Mouse (Mus musculus): ENCODE results near the gene Vopp1. TPM values are rescaled to one million over a fixed set of nuclear protein-coding genes. Genes with fewer than 3 reads are reported as not detected.

Vopp1 gene
- polyA plus RNA-seq, 1 experiment from 2014 or later: 176 TPM

GRCm38 (mm10) chr6:57770467-57771190 lies 54.3 kb downstream of the Vopp1 start:
- 93% methylated on average over 1 of the region's 1 CpGs for WGBS
- H3K27ac ChIP-seq (replicated peaks): no peak overlapping the region

GRCm38 (mm10) chr6:57768948-57769525 lies 55.9 kb downstream of the Vopp1 start:
- no peaks in the 10 kb centered on the region; the same call in none of the 2 replicates for H3K4me1 ChIP-seq (replicated peaks)
- 92% methylated on average over 7 of the region's 7 CpGs for WGBS
- no peak overlapping the region for H3K27ac ChIP-seq (replicated peaks)

More at GRCm38 (mm10) chr6:57770467-57771190, 54.3 kb downstream of the Vopp1 start:
- Histone ChIP-seq H3K27me3 (no peaks in the 10 kb centered on the region), H3K4me1 (replicated peaks) (no peaks in the 10 kb centered on the region; the same call in 1 of the 2 replicates), H3K9me3 (no peaks in the 10 kb centered on the region), H3K4me3 (no peak overlapping the region), H3K36me3 (peaks cover 49% of the 10 kb centered on the region), H3K4me2 (no peak overlapping the region), H3K9ac (no peak overlapping the region)
- no peak for ATAC-seq (ENCODE audit: low read depth)

DNA sequence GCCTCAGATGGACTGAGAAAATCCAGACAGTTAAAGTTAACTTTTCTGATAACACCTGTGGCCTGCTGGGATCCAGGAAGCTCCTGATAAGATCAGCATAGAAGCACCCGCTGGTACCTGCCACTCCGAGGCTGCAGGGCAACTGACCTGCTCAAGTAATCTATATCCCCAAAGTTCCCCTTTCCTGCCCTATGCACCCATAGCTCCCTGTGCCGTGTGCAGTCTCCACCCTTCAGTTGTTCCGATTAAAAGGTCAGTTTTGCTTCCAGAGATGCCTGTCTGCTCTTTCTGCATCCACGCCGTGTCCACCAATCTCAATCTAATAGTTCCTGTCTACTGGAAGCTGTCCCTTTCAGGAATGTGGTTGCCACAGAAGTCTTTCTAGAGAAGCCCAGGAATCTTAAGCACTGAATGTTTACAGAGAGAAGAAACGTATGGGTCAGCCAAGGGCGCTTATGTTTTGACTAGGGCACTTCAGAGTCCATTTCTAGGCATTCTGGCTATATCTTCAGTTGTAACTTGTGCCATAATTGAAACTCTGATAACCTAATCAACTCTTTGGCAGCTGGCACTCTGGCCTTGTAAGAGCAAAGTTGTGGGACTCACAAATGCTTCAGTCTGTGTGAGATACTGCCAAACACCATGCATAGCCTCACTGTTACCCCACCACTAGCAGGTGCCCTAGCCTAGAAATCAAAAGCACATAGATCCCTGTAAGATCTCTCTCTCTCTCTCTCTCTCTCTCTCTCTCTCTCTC lies 57.7 kb downstream of the Vopp1 start:
- Histone ChIP-seq H3K9ac (no peak overlapping the region), H3K27ac (replicated peaks) (no peak overlapping the region), H3K27me3 (no peaks in the 10 kb centered on the region), H3K4me3 (no peak overlapping the region), H3K36me3 (peaks cover 26% of the 10 kb centered on the region), H3K4me2 (no peak overlapping the region), H3K4me1 (replicated peaks) (no peaks in the 10 kb centered on the region; the same call in none of the 2 replicates), H3K9me3 (no peaks in the 10 kb centered on the region)
- 90% methylated on average over 8 of the region's 8 CpGs for WGBS
- ATAC-seq (ENCODE audit: low read depth): no peak

More at GRCm38 (mm10) chr6:57768948-57769525, 55.9 kb downstream of the Vopp1 start:
- Histone ChIP-seq H3K4me3 (no peak overlapping the region), H3K9ac (no peak overlapping the region), H3K4me2 (no peak overlapping the region), H3K27me3 (no peaks in the 10 kb centered on the region), H3K36me3 (peaks cover 41% of the 10 kb centered on the region), H3K9me3 (no peaks in the 10 kb centered on the region)
- no peak for ATAC-seq (ENCODE audit: low read depth)

DNA sequence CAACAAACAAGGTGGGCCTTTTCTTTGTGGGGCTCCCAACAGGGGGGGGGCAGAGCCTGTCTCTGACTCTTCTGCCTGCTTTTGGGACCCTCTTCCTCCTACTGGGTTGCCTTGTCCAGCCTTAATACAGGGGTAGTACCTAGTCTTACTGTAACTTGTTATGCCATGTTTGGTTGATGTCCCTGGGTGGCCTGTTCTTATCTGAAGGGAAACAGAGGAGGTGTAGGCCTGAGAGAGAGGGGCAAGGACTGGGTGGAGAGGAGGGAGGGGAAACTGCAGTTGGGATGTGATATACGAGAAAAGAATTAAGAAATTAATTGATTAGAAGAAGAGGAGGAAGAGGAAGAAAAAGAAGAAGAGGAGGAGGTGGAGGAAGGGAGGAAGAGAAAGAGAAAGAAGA lies 58.7 kb downstream of the Vopp1 start:
- H3K27ac ChIP-seq (replicated peaks): no peak overlapping the region
- no peak overlapping the region for H3K4me2 ChIP-seq
- H3K4me1 ChIP-seq (replicated peaks): no peaks in the 10 kb centered on the region; the same call in none of the 2 replicates
- no peak overlapping the region for H3K4me3 ChIP-seq
- H3K36me3 ChIP-seq: peaks cover 33% of the 10 kb centered on the region
- no peak overlapping the region for H3K9ac ChIP-seq
- H3K27me3 ChIP-seq: no peaks in the 10 kb centered on the region
- ATAC-seq (ENCODE audit: low read depth): no peak
- H3K9me3 ChIP-seq: no peaks in the 10 kb centered on the region
- WGBS: 88% methylated on average over 1 of the region's 1 CpGs

DNA sequence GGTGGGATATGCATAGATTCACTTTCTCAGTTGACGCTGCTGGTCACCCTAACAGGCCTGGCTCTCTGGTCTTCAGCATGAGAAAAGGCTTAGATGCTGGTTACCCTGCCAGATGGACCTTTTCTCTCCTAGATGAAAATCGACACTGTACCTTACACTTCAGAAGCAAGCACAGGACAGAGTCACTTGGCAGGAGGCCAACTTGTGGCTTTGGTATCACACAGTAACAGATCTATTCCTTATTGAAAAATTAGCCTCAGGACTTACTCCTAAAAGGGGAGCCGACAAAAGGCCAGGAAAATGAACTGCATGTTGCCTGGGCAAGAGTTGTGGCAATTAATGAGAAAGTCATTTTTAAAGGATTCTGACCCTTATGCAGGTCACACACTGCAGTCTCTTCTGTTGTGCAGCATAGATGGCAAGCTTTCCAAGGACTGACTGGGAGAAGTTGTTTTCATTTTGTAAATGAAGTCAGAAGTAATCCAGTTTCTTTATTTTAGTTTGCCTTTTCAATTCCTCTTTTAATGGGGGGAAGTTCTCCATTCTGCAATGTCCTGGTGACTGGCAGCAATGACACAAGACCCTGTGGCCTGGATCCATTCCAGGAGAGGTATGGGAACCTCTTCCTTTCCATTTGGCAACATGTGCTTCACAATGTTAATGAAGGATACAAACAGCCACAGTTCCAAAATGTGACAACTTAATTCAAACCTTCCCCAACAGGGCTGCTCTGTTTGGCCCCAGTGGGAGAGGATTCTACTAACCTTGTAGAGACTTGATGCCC lies 59.7 kb downstream of the Vopp1 start:
- 76% methylated on average over 3 of the region's 3 CpGs for WGBS
- H3K9ac ChIP-seq: no peak overlapping the region
- ATAC-seq (ENCODE audit: low read depth): no peak
- H3K27me3 ChIP-seq: no peaks in the 10 kb centered on the region
- no peaks in the 10 kb centered on the region; the same call in none of the 2 replicates for H3K4me1 ChIP-seq (replicated peaks)
- no peak overlapping the region for H3K4me3 ChIP-seq
- no peaks in the 10 kb centered on the region for H3K9me3 ChIP-seq
- no peak overlapping the region for H3K27ac ChIP-seq (replicated peaks)
- H3K4me2 ChIP-seq: no peak overlapping the region
- peaks cover 37% of the 10 kb centered on the region for H3K36me3 ChIP-seq

DNA sequence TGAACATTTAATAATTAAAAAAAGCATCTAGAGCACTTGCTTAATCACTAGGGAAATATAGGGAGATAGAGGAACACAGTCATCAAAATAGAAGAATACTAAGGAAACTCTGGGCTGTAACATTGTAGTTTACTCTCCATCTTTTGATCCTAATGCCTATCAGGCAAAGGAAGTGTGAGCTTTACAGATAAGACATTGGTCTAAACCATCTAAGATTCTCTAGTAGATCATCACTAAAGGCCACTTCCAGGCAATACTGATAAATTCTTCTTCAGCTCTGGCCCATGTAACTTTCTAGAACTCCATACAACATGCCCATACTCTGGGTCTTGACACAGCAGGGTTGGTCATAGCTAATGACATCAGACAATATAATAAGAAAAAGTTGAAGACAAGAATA lies 61.9 kb downstream of the Vopp1 start:
- no peak overlapping the region for H3K4me2 ChIP-seq
- H3K9me3 ChIP-seq: no peaks in the 10 kb centered on the region
- no peaks in the 10 kb centered on the region; the same call in none of the 2 replicates for H3K4me1 ChIP-seq (replicated peaks)
- no peak overlapping the region for H3K4me3 ChIP-seq
- peaks cover 30% of the 10 kb centered on the region for H3K36me3 ChIP-seq
- no peaks in the 10 kb centered on the region for H3K27me3 ChIP-seq
- H3K9ac ChIP-seq: no peak overlapping the region
- no peak overlapping the region for H3K27ac ChIP-seq (replicated peaks)
- ATAC-seq (ENCODE audit: low read depth): no peak

DNA sequence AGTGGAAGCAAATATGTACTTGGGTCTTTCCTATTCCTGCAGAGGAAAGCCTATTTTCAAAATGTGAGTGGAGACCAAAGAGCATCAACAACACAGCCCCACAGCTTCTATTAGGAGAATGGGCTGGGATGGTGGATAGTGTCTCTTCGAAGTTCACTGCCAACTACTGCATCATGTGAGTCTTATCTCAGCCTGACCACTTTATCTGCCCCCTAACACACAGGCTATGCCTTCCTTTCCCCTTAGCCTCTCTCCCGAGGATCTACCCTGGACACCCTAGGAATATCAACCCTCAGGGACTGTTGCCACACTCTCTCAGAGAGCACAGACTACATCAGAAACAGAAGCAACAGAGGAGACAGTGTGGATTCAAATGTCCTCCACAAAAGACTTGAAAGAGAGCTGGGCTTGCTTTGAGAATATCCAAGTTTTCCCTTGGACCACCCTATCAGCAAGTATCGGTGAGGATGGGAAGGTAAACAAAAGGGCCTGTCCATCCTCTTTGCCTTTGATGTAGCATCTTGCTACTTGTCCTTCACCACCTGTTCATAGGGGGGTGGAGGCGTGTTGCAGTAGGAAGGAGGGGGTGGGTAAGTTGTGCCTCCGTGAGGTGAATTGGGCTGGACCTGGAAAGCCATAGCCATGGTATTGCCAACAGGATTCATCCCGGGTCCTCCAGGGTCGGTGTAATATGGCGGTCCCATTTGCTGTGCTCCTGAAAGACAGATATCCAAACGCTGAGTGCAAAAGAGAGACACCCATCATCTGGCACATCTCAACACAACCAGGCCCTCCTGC lies 70.8 kb downstream of the Vopp1 start:
- no peaks in the 10 kb centered on the region for H3K4me1 ChIP-seq (replicated peaks)
- H3K27me3 ChIP-seq: no peaks in the 10 kb centered on the region
- peaks cover 42% of the 10 kb centered on the region for H3K36me3 ChIP-seq
- no peaks in the 10 kb centered on the region for H3K9me3 ChIP-seq
- no peak overlapping the region for H3K9ac ChIP-seq
- no peak overlapping the region for H3K4me3 ChIP-seq
- 94% methylated on average over 9 of the region's 9 CpGs for WGBS
- H3K27ac ChIP-seq (replicated peaks): no peak overlapping the region
- H3K4me2 ChIP-seq: no peak overlapping the region
- no peak for ATAC-seq (ENCODE audit: low read depth)

GRCm38 (mm10) chr6:57745748-57746129 lies 79.2 kb downstream of the Vopp1 start:
- ATAC-seq (ENCODE audit: low read depth): no peak
- WGBS: 95% methylated on average over 2 of the region's 2 CpGs
- Histone ChIP-seq H3K4me2 (no peak overlapping the region), H3K27ac (replicated peaks) (no peak overlapping the region), H3K9ac (no peak overlapping the region), H3K27me3 (no peaks in the 10 kb centered on the region), H3K4me3 (no peak overlapping the region), H3K36me3 (no peaks in the 10 kb centered on the region), H3K9me3 (no peaks in the 10 kb centered on the region), H3K4me1 (replicated peaks) (no peaks in the 10 kb centered on the region)

- no peaks in the 10 kb centered on the region for H3K27me3 ChIP-seq
- no peaks in the 10 kb centered on the region for H3K9me3 ChIP-seq
- no peak overlapping the region for H3K27ac ChIP-seq (replicated peaks)
- H3K9ac ChIP-seq: no peak overlapping the region
- H3K36me3 ChIP-seq: 0 out of 2 replicates have a peak, but pooled peaks cover 2% of the 10 kb centered on the region
- 90% methylated on average over 4 of the region's 4 CpGs for WGBS
- H3K4me3 ChIP-seq: no peak overlapping the region
- H3K4me1 ChIP-seq (replicated peaks): no peaks in the 10 kb centered on the region
- ATAC-seq (ENCODE audit: low read depth): no peak
- no peak overlapping the region for H3K4me2 ChIP-seq
Observed at GRCm38 (mm10) chr6:57744974-57745747, 79.8 kb downstream of the Vopp1 start.

DNA sequence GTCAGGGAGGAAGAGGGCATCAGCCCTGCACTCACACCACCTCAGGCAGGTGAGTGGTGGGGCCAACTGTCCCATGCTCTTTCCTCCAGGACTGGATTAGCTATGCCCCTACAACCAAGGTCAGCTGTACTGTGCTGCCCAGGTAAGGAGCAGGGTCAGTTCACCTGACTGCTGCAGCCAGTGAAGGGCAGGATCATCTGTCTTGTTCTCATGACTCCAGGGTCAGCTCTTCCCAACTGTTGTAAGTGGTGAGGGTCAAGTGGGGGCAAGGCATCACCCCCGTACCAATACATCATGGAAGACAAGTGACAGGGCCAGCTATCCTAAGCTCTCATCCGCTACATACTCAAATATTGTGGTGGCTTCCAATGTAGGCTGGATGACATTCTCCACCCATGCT lies 80.8 kb downstream of the Vopp1 start:
- H3K9me3 ChIP-seq: no peaks in the 10 kb centered on the region
- no peak for ATAC-seq (ENCODE audit: low read depth)
- H3K27me3 ChIP-seq: no peaks in the 10 kb centered on the region
- 94% methylated on average over 2 of the region's 2 CpGs for WGBS
- H3K27ac ChIP-seq (replicated peaks): no peak overlapping the region
- H3K4me2 ChIP-seq: no peak overlapping the region
- no peak overlapping the region for H3K9ac ChIP-seq
- no peak overlapping the region for H3K4me3 ChIP-seq
- H3K4me1 ChIP-seq (replicated peaks): no peaks in the 10 kb centered on the region
- peaks cover 10% of the 10 kb centered on the region; the same call in 1 of the 2 replicates for H3K36me3 ChIP-seq

DNA sequence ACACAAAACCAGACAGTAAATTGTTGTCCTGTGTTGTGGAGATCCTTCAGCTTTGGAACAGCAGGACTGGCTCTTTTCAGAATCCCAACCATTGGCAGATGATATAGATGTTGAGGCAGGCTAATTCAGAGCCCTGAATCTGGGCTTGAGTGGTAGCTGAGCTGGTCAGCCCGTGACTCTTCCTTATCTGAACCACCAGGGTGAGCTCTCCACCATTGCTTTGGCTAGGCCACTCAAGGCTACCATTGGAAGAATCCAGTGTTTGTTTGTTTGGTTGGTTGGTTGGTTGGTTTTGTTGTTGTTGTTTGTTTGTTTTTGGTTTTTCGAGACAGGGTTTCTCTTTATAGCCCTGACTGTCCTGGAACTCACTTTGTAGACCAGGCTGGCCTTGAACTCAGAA lies 81.6 kb downstream of the Vopp1 start:
- WGBS: 80% methylated on average over 2 of the region's 2 CpGs
- no peak overlapping the region for H3K4me3 ChIP-seq
- no peak for ATAC-seq (ENCODE audit: low read depth)
- peaks cover 16% of the 10 kb centered on the region for H3K36me3 ChIP-seq
- no peaks in the 10 kb centered on the region for H3K4me1 ChIP-seq (replicated peaks)
- H3K9ac ChIP-seq: no peak overlapping the region
- no peaks in the 10 kb centered on the region for H3K9me3 ChIP-seq
- no peak overlapping the region for H3K4me2 ChIP-seq
- H3K27me3 ChIP-seq: no peaks in the 10 kb centered on the region
- H3K27ac ChIP-seq (replicated peaks): no peak overlapping the region
